Mouse (Mus musculus): Measurements from ENCODE around the gene Cdh8. TPM values are rescaled to one million over a fixed set of nuclear protein-coding genes. Genes with fewer than 3 reads are reported as not detected.

The Cdh8 gene
- under 1 TPM; 0.34 to 0.36 TPM for total RNA-seq (2021)

GRCm38 (mm10) chr8:99415966-99416781 is at the start of gene Cdh8:
Cdh8 (minus strand) TSS chr8:99416471.
- no peak for DNase-seq (ENCODE audit: low spot score)
- intact Hi-C loops (cut with DNase I), result no loop called here

DNA sequence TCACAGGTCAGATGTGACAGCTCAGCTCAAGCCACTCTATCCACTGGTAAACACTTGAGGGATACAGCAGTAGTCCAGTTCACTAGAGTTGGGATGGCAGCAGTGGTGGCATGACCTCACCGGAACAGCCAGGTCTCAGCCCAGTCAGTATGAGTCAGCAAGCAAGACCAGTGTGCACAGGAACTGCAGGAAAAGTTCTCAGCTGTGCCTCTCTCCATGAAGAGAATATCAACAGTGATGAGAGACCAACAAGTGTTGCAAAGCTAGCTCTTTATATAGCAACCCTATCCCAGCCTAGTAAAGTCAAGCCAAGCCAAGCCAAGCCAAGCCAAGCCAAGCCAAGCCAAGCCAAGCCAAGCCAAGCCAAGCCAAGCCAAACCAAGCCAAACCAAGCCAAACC is 30.2 kb upstream of the Cdh8 start:
- intact Hi-C loops (cut with DNase I), result no loop called here
- DNase-seq (ENCODE audit: low spot score), result peak; percentile 3

DNA sequence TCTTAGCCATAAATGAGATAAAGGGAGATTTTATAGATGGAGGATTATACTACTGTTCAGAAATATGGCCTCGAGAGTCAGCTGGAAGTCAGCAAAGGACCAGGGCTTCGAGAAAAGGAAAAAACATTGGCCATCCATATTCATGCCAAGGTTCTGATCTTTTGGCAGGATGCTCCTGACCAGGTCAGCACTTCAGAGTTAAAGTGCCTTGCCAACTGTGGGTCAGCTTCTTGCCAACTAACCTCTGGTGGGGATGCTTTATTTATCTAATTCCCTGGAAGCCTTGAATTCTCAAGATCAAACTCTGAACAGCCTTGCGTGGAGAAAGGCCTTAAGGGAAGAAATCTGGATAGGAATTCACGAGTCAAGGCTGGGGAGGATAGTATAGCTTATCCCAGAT is 9.6 kb upstream of the Cdh8 start:
- intact Hi-C loops (cut with DNase I), result no loop called here
- DNase-seq (ENCODE audit: low spot score), result no peak

GRCm38 (mm10) chr8:99421516-99421915 is 5.2 kb upstream of the Cdh8 start:
- intact Hi-C loops (cut with DNase I), result no loop called here
- no peak for DNase-seq (ENCODE audit: low spot score)

GRCm38 (mm10) chr8:99419726-99420125 is 3.5 kb upstream of the Cdh8 start:
- no peak for DNase-seq (ENCODE audit: low spot score)
- intact Hi-C loops (cut with DNase I), result no loop called here

- intact Hi-C loops (cut with DNase I), result no loop called here
- DNase-seq (ENCODE audit: low spot score), result no peak
Observed at GRCm38 (mm10) chr8:99417456-99417855, 1.2 kb upstream of the Cdh8 start.

DNA sequence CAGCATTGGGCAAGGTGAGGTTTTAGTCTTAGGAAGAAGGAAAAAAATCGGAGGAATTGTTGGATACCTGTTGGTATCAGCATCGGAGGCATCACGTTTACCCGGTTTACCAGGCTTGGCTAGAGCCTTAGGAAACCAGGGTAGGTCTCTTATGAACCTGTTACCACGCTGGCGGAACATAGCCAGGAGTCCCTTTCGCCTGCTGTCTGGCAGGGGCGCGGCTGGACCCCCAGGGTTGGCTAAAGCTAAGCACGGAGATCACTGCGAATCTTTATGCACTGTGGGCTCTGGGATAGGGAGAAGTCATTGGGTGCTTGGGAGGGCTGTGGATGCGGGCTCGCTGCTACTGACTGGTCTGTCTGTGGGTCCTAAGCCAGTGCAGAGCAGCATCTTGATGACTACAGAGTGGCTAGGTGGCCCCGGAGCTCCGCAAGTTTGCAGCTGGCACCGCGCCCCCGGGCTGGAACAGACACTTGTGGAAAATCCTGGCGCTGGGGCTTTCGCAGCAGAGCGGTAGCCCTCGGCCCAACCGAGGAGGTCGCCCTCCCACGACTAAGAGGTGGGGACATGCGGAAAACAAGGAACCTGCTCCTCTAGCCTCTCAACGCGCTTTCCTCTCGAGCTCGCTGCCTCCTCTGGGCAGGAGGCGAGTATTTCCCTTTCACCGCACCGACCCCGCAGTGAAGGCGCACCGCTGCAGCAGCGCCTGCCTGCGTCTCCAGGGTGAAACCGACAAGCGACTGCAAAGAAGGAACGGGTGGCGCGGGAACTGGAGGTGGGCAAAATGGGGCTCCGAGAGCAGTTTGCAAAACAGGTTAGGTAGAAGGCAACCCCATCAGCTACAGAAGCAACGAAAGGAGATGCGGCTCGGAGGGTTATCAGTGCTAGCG is 950 bp downstream of the Cdh8 start:
- DNase-seq (ENCODE audit: low spot score), result no peak
- intact Hi-C loops (cut with DNase I), result no loop called here

DNA sequence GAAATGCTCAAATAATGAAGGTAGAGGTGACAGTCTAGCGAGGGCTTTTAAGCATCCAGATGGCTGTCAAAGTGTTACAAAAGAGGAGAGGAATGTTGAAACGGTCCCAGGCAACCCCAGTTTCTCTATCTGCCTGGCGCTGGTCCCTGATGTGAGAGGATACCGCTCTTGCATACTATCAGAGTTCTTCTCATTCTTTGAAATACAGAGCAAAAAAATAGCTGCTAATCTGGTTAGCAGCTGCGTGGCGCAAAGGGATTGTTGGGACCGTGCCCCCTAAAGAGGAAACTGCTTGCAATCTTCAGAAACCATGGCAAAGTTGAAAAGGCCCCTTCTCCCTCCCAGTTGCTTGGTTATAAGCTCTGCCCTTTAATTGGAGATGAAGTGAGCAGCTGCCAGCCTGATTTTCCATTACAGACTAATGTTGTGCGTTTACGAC is 1.8 kb downstream of the Cdh8 start:
- no peak for DNase-seq (ENCODE audit: low spot score)
- intact Hi-C loops (cut with DNase I), result no loop called here

- intact Hi-C loops (cut with DNase I), result no loop called here
- no peak for DNase-seq (ENCODE audit: low spot score)
Observed at GRCm38 (mm10) chr8:99413877-99414482, 2.3 kb downstream of the Cdh8 start.

DNA sequence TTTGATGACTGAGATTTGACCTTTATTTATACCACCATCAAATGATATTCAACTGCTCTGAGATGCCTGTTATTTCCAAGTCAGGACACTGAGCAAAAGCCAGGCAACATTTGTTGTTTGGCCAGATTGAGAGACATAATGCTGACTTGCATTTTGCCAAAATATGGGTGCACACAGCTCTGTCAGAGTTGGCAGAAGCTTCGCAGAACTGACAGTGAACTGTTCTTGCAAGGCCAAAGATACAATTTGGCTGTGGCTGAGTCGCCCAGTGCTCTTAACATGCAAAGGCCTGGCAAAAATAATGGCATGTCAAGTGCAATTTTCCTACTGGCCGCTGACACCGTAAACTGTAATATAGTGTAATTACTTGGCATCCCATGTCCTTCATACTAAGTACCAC is 22.4 kb downstream of the Cdh8 start:
- DNase-seq (ENCODE audit: low spot score), result no peak
- intact Hi-C loops (cut with DNase I), result no loop called here

DNA sequence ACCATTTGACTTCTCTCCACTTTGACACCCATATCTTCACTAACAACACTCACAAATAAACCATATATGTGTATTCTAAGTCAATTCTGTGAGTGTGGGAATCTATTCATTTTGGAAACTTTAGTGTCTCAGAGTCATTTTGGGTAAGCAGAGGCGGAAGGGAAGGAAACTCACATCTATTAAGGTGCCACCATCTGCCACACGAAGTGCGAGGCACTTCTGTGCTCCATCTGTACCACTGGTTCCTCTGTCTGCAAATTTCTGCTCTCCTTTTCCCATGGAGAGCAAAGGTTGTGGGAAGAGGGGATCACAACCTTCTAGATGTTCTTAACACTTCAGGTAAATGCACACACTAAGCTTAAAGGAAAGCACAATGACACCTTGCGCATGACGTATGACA is 46.2 kb downstream of the Cdh8 start:
- DNase-seq (ENCODE audit: low spot score), result no peak
- intact Hi-C loops (cut with DNase I), result no loop called here

DNA sequence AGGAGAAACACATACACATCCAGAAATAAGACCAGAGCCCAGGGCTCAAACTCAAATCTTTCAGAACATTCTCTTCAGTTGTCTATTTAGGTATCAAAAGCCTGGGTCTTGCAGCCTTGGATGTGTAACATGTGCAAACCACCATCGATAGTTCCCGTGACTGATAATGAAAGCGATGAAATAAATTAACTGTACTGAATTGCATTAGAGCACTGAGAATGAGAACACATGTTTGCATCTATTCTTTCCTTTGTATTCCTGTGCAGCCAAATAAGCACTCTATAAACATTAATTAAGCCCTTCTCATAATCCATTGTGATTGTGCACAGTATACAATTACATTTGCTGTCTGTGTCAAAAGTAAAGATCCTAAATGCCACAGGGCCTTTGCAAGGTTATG is 47.1 kb downstream of the Cdh8 start:
- DNase-seq (ENCODE audit: low spot score), result no peak
- intact Hi-C loops (cut with DNase I), result no loop called here

DNA sequence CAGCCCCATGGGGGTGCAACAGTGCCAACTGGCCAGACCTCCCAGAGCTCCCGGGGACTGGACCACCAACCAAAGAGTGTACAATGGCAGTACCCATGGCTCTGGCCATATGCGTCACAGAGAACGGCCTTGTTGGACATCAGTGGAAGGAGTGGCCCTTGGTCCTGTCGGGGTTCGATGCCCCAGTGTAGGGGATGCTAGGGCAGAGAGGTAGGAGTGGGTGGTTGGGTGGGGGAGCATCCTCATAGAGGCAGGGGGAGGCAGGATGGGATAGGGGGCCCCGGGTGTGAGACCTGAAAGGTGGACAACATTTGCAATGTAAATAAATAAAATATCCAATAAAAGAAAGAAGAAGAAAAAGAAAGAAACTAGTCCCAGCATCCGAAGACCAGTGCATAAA is 47.8 kb downstream of the Cdh8 start:
- no peak for DNase-seq (ENCODE audit: low spot score)
- intact Hi-C loops (cut with DNase I), result no loop called here

DNA sequence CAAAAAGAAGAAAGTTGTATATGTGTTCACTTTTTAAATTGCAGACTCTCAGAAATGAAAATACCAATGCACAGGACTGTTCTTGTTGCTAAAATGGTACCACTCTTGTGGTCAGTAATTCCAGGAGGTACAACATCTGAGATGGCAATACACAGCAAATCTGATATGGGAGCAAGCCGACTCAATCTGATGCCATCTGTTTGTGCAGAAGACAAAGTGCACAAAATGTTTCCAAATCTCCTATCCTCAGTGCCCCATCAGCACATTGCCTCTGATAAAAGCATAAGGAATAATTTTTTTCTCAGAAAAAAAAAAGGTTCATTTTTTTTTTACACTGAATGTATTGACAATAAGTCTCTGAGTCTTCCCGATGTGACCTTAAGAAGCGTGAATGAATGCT is 62.3 kb downstream of the Cdh8 start:
- DNase-seq (ENCODE audit: low spot score), result no peak
- intact Hi-C loops (cut with DNase I), result no loop called here

GRCm38 (mm10) chr8:99353221-99353620 is 63.0 kb downstream of the Cdh8 start:
- DNase-seq (ENCODE audit: low spot score), result no peak
- intact Hi-C loops (cut with DNase I), result no loop called here

DNA sequence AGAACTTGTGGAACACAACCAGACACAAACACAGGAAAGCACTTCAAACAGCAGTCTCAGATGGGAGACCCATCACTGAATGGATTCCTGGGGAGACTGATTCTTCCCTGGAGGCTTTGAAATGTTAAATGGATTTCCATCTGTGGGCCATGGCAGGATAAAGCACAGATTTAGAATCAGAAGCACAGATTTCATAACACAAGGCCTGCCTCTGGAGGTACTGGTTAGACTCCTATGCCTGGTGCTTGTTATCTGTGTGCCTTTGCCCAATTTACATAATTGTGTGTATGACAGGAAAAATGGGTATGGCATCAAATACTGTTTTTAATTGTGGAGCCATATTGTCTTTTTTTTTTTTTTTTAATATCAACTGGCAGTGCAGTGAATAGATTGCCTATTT is 66.8 kb downstream of the Cdh8 start:
- intact Hi-C loops (cut with DNase I), result no loop called here
- DNase-seq (ENCODE audit: low spot score), result no peak

DNA sequence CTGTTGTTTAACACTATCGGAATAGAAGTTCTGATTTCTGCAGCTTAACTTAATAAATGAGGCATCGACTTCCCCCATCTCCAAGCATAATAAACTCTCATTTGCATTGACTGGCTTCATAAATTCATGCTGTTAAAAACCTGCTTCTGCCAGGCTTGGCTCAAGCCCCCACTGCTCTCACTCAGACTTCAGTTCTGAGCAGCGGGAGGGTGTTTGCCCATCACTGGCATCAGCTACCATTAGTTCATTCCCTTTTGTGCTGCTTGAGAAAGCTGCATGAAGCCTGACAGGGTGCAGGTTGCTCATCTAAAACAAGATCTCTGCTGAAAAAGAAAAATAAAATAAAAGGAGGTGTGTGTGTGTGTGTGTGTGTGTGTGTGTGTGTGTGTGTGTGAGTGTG is 67.7 kb downstream of the Cdh8 start:
- intact Hi-C loops (cut with DNase I), result no loop called here
- no peak for DNase-seq (ENCODE audit: low spot score)

GRCm38 (mm10) chr8:99339310-99339709 is 77.0 kb downstream of the Cdh8 start:
- intact Hi-C loops (cut with DNase I), result no loop called here
- DNase-seq (ENCODE audit: low spot score), result no peak

- DNase-seq (ENCODE audit: low spot score), result no peak
- intact Hi-C loops (cut with DNase I), result no loop called here
Observed at GRCm38 (mm10) chr8:99327559-99327958, 88.7 kb downstream of the Cdh8 start.

- intact Hi-C loops (cut with DNase I), result no loop called here
- no peak for DNase-seq (ENCODE audit: low spot score)
Observed at GRCm38 (mm10) chr8:99314561-99314960, 101.7 kb downstream of the Cdh8 start.

DNA sequence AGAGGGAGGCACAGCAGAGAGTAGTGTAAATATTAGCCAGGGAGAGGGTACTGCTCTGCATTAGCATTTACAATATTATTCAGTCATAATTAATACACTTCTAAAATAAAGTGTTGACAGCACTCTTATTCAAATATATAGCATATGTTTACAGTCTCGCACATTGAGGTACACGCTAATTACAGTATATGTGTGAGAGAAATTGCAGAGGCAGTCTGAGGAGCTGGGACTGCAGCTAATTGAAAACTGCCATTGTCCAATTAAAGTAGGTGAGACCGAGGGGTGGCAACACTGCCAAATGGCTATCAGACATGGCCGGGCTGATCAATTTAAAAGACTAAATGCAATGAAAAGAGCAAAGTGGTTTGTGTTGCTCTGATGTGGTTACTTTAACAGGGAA is 112.1 kb downstream of the Cdh8 start:
- DNase-seq (ENCODE audit: low spot score), result no peak
- intact Hi-C loops (cut with DNase I), result no loop called here
